Mouse (Mus musculus) left cerebral cortex, postnatal 14 days (tissue): ENCODE measurements around the gene Fh1. TPM values are rescaled to one million over a fixed set of nuclear protein-coding genes. Genes with fewer than 3 reads are reported as not detected.

Experiments
- DNase-seq, 2 experiments: peaks; one replicate each; pipeline ENCODE4 v3.0.0; 2021 to 2022; ENCODE audit warnings: low spot score in 2 of 2, mixed read lengths in 1 of 2
- intact Hi-C: fragments of 180-260 bp; cut with DNase I; formaldehyde crosslinking; loops from one replicate; pipeline ENCODE4 v1.15.1; 2025
- long read RNA-seq, 2 experiments: library from polyadenylated mRNA; stranded (forward); transcript quantifications; one replicate each; pipeline ENCODE4 v2.0.0; 2021
- total RNA-seq, 2 experiments: library from RNA; stranded (reverse); gene quantifications; 2 replicates each; pipeline ENCODE4 v1.2.3; 2021

Gene Fh1
- total RNA-seq = 10 to 100 TPM; 76.5 to 90.3 TPM
- long read RNA-seq, experiment 1, transcript Fh1-203 (3 exons, 936 nt) = minor isoform, 10 of 156 reads
- long read RNA-seq, experiment 1, transcript Fh1-201 (10 exons, 2,636 nt) = major isoform, 139 of 156 reads
- long read RNA-seq, experiment 1, partial matches to known transcripts = 2 of 156 reads
- long read RNA-seq, experiment 1, other reads (novel, unspliced or antisense) = 4 of 156 reads
- long read RNA-seq, experiment 2, transcript Fh1-203 (3 exons, 936 nt) = minor isoform, 14 of 130 reads
- long read RNA-seq, experiment 2, transcript Fh1-201 (10 exons, 2,636 nt) = major isoform, 110 of 130 reads
- long read RNA-seq, experiment 2, partial matches to known transcripts = 2 of 130 reads
- long read RNA-seq, experiment 2, other reads (novel, unspliced or antisense) = 4 of 130 reads

GRCm38 (mm10) chr1:175625257-175625879, at the start of gene Fh1:
Fh1 (minus strand) TSS chr1:175625635.
- intact Hi-C loops = loop anchor here (5.0 kb wide), 1 partner anchor 42 kb away; no protein-coding TSS in a partner anchor
- peak; percentile 97 to 98 for DNase-seq

- intact Hi-C loops = loop anchor here (10.0 kb wide), 1 partner anchor 190 kb away; no protein-coding TSS in a partner anchor
- no peak for DNase-seq
Observed at GRCm38 (mm10) chr1:175675116-175675515, 49.7 kb upstream of the Fh1 start.

GRCm38 (mm10) chr1:175673563-175674325, 48.3 kb upstream of the Fh1 start:
- no peak for DNase-seq
- intact Hi-C loops = loop anchor here (5.0 to 10.0 kb wide), 2 partner anchors 191 to 249 kb away; partner anchors contain the start of gene Gm38100

GRCm38 (mm10) chr1:175671626-175672025, 46.2 kb upstream of the Fh1 start:
- intact Hi-C loops = loop anchor here (5.0 to 10.0 kb wide), 2 partner anchors 193 to 251 kb away; partner anchors contain the start of gene Gm38100

GRCm38 (mm10) chr1:175670042-175670441, 44.6 kb upstream of the Fh1 start:
- intact Hi-C loops = loop anchor here (5.0 to 10.0 kb wide), 2 partner anchors 195 to 252 kb away; partner anchors contain the start of gene Gm38100
- no peak for DNase-seq

More at GRCm38 (mm10) chr1:175671626-175672025, 46.2 kb upstream of the Fh1 start:
- no peak for DNase-seq

- no peak for DNase-seq
- intact Hi-C loops = loop anchor here (5.0 kb wide), 2 partner anchors 42 to 617 kb away; partner anchors contain the start of gene Fh1
Observed at GRCm38 (mm10) chr1:175669456-175669855, 44.0 kb upstream of the Fh1 start.

GRCm38 (mm10) chr1:175668666-175669405, 43.4 kb upstream of the Fh1 start:
- intact Hi-C loops = loop anchor here (5.0 kb wide), 2 partner anchors 42 to 617 kb away; partner anchors contain the start of gene Fh1
- peak; percentile 54 to 58 for DNase-seq

GRCm38 (mm10) chr1:175659900-175660299, 34.5 kb upstream of the Fh1 start:
- DNase-seq = no peak
- intact Hi-C loops = no loop called here

GRCm38 (mm10) chr1:175648615-175649014, 23.2 kb upstream of the Fh1 start:
- DNase-seq = no peak
- intact Hi-C loops = no loop called here

GRCm38 (mm10) chr1:175646952-175647351, 21.5 kb upstream of the Fh1 start:
- no peak for DNase-seq
- intact Hi-C loops = no loop called here

GRCm38 (mm10) chr1:175643496-175644265, 18.2 kb upstream of the Fh1 start:
- DNase-seq = no peak
- intact Hi-C loops = no loop called here

GRCm38 (mm10) chr1:175640435-175641150, 15.2 kb upstream of the Fh1 start:
- intact Hi-C loops = no loop called here
- no peak for DNase-seq

GRCm38 (mm10) chr1:175639072-175639471, 13.6 kb upstream of the Fh1 start:
- DNase-seq = no peak
- intact Hi-C loops = no loop called here

GRCm38 (mm10) chr1:175637677-175638076, 12.2 kb upstream of the Fh1 start:
- intact Hi-C loops = no loop called here

GRCm38 (mm10) chr1:175632470-175632869, 7.0 kb upstream of the Fh1 start:
- intact Hi-C loops = no loop called here
- DNase-seq = no peak

More at GRCm38 (mm10) chr1:175637677-175638076, 12.2 kb upstream of the Fh1 start:
- no peak for DNase-seq

GRCm38 (mm10) chr1:175631721-175632221, 6.3 kb upstream of the Fh1 start:
- intact Hi-C loops = no loop called here
- DNase-seq = no peak

- intact Hi-C loops = no loop called here
- DNase-seq = no peak
Observed at GRCm38 (mm10) chr1:175631080-175631479, 5.6 kb upstream of the Fh1 start.
